Mouse (Mus musculus) heart, embryonic 12.5 days (tissue): Measurements from ENCODE around the gene Wfdc6b. TPM values are rescaled to one million over a fixed set of nuclear protein-coding genes. Genes with fewer than 3 reads are reported as not detected.

ENCODE experiments used
- ATAC-seq: fragments of 200-750 bp; cut with Nextera tagmentation; 2 replicates; pipeline ENCODE4 v1.8.0; 2017; ENCODE audit warnings: moderate TSS enrichment, moderate library complexity; ENCODE audit not compliant: insufficient number of reproducible peaks, low FRiP score
- H3K27ac ChIP-seq: fragments of 300-500 bp; sonication (generic); 2 replicates; pipeline ENCODE4 v1.5.1; 2016; ENCODE audit warnings: mild to moderate bottlenecking, moderate library complexity; ENCODE audit not compliant: poor library complexity, severe bottlenecking
- H3K27me3 ChIP-seq: fragments of 300-500 bp; sonication (generic); replicated peaks from 2 replicates; pipeline ENCODE4 v1.6.1; 2016; ENCODE audit warnings: mild to moderate bottlenecking, moderate library complexity
- H3K36me3 ChIP-seq: fragments of 300-500 bp; sonication (generic); 2 replicates; pipeline ENCODE4 v1.6.1; 2016; ENCODE audit warnings: mild to moderate bottlenecking, moderate library complexity
- H3K4me1 ChIP-seq: fragments of 300-500 bp; sonication (generic); replicated peaks from 2 replicates; pipeline ENCODE4 v1.6.1; 2016; ENCODE audit warnings: mild to moderate bottlenecking
- H3K4me2 ChIP-seq: fragments of 300-500 bp; sonication (generic); 2 replicates; pipeline ENCODE4 v1.6.1; 2016; ENCODE audit warnings: mild to moderate bottlenecking, moderate library complexity
- H3K4me3 ChIP-seq: fragments of 300-500 bp; sonication (generic); 2 replicates; pipeline ENCODE4 v1.5.1; 2016; ENCODE audit warnings: mild to moderate bottlenecking
- H3K9ac ChIP-seq: fragments of 300-500 bp; sonication (generic); 2 replicates; pipeline ENCODE4 v1.6.1; 2016; ENCODE audit warnings: mild to moderate bottlenecking, moderate library complexity
- H3K9me3 ChIP-seq: fragments of 300-500 bp; sonication (generic); replicated peaks from 2 replicates; pipeline ENCODE4 v1.6.1; 2016; ENCODE audit warnings: mild to moderate bottlenecking, moderate library complexity
- WGBS: fragments of 180-500 bp; shearing (Covaris S2); methylation state at CpG from one replicate; pipeline ENCODE4 v1.1.7; 2016; 5-methylcytosine and 5-hydroxymethylcytosine counted together
- polyA plus RNA-seq: library from polyadenylated mRNA; unstranded; fragments of >200 nt; fragmentation: Nextera tagmentation; extraction: Ambion mirVana; gene quantifications from 2 replicates; pipeline ENCODE4 v1.2.1, GENCODE M21; 2016

Wfdc6b gene
- polyA plus RNA-seq, 1 experiment from 2014 or later: not detected

DNA sequence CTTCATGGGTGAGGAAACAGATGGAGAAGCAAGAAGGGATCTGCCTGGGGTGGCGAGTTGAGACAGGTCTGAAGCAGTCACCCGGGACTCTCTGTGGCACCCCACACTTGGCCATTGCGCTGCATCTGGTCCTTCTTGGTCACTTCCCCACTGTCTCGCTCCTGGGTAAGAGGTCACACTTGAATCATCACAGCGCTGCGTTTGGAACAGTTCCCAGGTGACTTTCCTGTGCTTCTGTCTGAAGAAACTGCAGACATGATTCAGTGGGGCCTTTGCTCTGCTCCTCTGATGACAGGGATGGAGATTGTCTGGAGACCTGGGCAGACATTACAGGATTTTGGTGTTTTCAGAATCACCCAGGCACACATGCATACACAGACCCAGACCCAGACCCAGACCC lies 4.5 kb upstream of the Wfdc6b start:
- 67% methylated on average over 6 of the region's 6 CpGs for WGBS
- ATAC-seq: no peak
- no peak overlapping the region for H3K4me2 ChIP-seq
- H3K9me3 ChIP-seq: 0 out of 2 replicates have a peak, but pooled peaks cover under 1% of the 10 kb centered on the region
- H3K4me1 ChIP-seq: no peaks in the 10 kb centered on the region
- no peak overlapping the region for H3K4me3 ChIP-seq
- H3K27ac ChIP-seq: no peak overlapping the region
- H3K27me3 ChIP-seq: peaks cover 18% of the 10 kb centered on the region
- H3K36me3 ChIP-seq: no peaks in the 10 kb centered on the region
- no peak overlapping the region for H3K9ac ChIP-seq

DNA sequence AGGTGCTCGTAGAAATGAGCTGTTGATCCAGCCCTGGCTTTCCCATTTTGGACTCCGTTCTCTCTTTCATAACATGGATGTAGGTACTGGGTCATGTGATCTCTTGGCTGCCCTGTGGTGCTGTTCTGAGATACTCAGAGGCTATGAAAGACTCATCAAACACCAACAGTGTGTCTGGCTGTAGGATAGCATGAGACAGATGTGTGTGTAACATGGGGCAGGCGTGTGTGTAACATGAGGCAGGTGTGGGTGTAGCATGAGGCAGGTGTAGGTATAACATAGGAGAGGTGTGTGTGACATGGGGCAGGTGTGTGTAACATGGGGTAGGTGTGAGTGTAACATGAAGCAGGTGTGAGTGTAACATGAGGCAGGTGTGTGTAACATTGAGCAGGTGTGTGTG lies 2.1 kb downstream of the Wfdc6b start:
- no peak for ATAC-seq
- no peak overlapping the region for H3K27ac ChIP-seq
- H3K4me3 ChIP-seq: no peak overlapping the region
- H3K27me3 ChIP-seq: peaks cover 4% of the 10 kb centered on the region; the same call in 1 of the 2 replicates
- no peaks in the 10 kb centered on the region for H3K36me3 ChIP-seq
- H3K4me2 ChIP-seq: no peak overlapping the region
- 84% methylated on average over 3 of the region's 3 CpGs for WGBS
- no peak overlapping the region for H3K9ac ChIP-seq
- no peaks in the 10 kb centered on the region for H3K4me1 ChIP-seq
- no peaks in the 10 kb centered on the region for H3K9me3 ChIP-seq

DNA sequence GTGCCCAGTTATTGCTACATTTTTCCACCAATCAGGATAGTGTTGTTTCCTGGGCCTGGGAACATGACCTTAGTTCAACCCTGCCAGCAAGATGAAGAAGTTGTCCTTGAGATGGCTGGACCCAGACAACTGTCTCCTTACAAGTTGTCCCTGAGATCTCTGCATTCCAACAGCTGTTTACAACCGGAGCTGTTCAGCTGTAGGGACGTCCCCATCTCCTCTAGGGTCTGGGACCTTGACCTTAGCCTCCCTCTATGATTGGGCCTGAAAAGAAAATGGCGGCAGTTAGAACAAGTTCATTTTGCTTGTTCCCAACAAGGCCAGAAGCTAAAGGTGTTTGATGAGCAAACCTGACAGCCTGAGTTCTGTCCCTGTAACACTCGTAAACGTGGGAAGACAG lies 5.7 kb downstream of the Wfdc6b start:
- 79% methylated on average over 5 of the region's 5 CpGs for WGBS
- no peak for ATAC-seq
- Histone ChIP-seq H3K27ac (no peak overlapping the region), H3K4me2 (no peak overlapping the region), H3K4me1 (no peaks in the 10 kb centered on the region), H3K9me3 (no peaks in the 10 kb centered on the region), H3K36me3 (no peaks in the 10 kb centered on the region), H3K4me3 (no peak overlapping the region), H3K27me3 (no peaks in the 10 kb centered on the region), H3K9ac (no peak overlapping the region)

DNA sequence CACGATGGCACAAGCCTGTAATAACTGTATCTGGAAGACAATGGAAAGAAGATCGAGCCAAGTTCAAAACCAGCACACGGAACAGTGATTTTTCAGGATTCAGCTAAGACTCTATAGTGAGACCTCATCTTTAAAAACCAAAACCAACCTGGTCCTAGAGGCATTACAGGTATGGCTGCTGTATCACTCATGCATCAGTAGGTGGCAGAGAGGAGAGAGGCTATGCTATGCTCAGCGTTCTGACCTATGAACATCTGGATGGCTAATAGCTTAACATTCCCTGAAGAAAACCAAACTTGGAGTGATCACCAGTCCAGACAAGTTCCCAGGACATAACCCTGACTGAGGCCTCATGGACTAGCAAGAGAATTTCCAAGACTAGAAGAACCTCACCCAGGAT lies 8.5 kb downstream of the Wfdc6b start:
- Histone ChIP-seq H3K4me1 (no peaks in the 10 kb centered on the region), H3K4me2 (no peak overlapping the region), H3K9me3 (no peaks in the 10 kb centered on the region), H3K36me3 (no peaks in the 10 kb centered on the region), H3K27me3 (no peaks in the 10 kb centered on the region), H3K27ac (no peak overlapping the region), H3K9ac (no peak overlapping the region), H3K4me3 (no peak overlapping the region)
- WGBS: 73% methylated on average over 4 of the region's 4 CpGs
- no peak for ATAC-seq

DNA sequence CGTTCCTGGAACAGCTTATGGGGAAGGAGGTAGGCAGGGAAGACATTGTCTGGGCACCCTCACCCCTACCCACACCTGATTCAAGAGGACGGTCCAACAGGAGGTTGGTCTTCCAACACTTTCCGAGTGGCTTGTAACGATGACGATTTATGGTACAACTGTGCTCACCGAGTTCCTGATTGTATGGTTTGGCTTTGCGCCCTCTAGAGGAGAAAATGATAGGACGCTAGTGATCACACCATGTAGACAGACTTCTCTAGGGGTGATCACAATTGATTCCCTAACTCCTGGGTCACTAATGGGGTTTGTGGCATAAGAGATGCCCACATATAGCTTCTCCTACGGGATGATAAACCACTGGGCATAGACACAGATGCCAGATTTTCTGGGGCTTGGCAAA lies 21.9 kb downstream of the Wfdc6b start:
- 74% methylated on average over 9 of the region's 9 CpGs for WGBS
- Histone ChIP-seq H3K4me3 (no peak overlapping the region), H3K4me2 (no peak overlapping the region), H3K27me3 (no peaks in the 10 kb centered on the region), H3K27ac (no peak overlapping the region), H3K4me1 (no peaks in the 10 kb centered on the region), H3K9ac (no peak overlapping the region), H3K9me3 (peaks cover 6% of the 10 kb centered on the region), H3K36me3 (no peaks in the 10 kb centered on the region)
- ATAC-seq: no peak

DNA sequence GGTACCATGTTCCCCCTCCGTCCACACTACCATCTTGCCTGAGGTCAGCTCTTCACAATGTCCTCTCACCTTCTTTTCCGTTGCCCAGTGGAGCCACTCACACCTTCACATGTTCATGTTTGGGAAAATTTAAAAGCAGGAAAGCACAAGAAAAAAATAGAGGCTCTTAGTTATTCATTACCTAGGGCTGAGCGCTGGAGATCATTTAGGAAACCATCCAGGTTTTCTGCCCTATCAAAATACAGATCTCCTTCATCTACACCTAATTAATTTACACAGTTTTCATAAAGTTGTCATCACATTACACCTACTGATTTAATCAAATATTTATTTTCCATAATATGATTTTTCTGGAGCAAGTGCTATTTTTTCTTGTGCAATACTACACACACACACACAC lies 25.4 kb downstream of the Wfdc6b start, which contains the start of gene Wfdc16:
Wfdc16 (minus strand) TSS at position 101 of the 400 bp plus-strand sequence.
- H3K27me3 ChIP-seq: no peaks in the 10 kb centered on the region
- no peak within 1 kb of the TSS for H3K27ac ChIP-seq
- H3K4me3 ChIP-seq: no peak within 1 kb of the TSS
- no peaks in the 10 kb centered on the region for H3K4me1 ChIP-seq
- no peak within 1 kb of the TSS for H3K4me2 ChIP-seq
- 83% methylated on average over 3 of the region's 3 CpGs for WGBS
- peaks cover 6% of the 10 kb centered on the region for H3K9me3 ChIP-seq
- H3K36me3 ChIP-seq: no peaks in the 10 kb centered on the region
- no peak for ATAC-seq
- no peak within 1 kb of the TSS for H3K9ac ChIP-seq

DNA sequence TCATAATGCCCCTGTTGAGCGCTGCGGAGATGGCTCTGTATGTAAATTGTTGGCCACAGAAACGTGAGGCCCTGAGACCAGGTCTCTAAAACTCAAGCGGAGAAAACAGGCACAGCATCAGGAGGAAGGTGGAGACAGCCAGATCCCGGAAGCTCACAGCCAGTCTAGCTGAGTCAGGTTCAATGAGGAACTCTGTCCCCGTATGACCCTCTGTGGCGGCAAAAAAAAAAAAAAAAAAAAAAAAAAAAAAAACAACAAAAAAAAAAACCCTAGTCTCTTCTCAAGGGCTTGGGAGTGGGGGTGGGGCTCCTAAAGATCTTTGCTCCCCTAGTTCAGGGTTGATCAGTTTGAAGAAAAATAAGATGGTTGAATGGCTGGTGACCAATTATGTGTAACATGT lies 27.8 kb downstream of the Wfdc6b start:
- peaks cover 6% of the 10 kb centered on the region for H3K9me3 ChIP-seq
- no peak for ATAC-seq
- 55% methylated on average over 7 of the region's 7 CpGs for WGBS
- no peak overlapping the region for H3K27ac ChIP-seq
- H3K4me1 ChIP-seq: no peaks in the 10 kb centered on the region
- H3K4me3 ChIP-seq: no peak overlapping the region
- H3K36me3 ChIP-seq: no peaks in the 10 kb centered on the region
- H3K27me3 ChIP-seq: no peaks in the 10 kb centered on the region
- H3K9ac ChIP-seq: no peak overlapping the region
- H3K4me2 ChIP-seq: no peak overlapping the region

DNA sequence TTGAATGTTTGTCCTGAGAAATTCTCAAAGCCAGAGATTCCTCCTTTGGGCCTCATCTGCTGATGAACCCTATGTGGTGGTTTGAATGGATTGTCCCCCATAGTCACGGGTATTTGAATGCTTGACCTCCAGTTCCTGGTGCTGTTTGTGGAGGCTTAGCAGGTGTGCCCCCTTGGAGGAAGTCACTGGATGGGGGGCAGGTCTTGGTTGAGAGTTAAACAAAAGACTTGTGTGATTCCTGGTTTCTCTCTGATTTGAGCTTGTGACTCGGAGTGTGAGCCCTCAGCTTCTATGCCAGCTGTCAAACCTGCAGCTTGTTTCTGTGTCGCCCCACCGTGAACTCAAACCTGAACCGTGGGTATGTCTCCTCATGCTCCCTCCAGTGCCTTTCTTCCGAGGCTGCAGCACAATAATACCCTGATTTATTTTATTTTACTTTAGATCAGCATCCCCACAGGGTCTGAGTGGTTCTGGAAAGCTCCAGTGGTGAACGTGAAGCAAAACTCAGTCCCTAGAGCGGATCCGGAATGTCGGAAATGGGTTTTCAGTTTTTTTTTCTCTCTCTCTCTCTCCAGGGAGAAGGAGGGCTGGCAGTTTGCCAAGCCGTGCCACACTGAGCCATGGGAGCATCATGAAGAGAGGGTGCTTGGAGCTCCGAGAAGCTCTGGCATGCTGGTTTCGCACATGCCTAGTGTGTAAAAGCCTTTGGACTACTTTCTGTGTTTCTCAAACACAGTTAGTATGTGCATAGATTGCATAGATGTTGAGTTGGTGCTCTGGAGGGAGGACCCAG lies 28.8 kb downstream of the Wfdc6b start:
- Histone ChIP-seq H3K4me2 (no peak overlapping the region), H3K27ac (no peak overlapping the region), H3K27me3 (no peaks in the 10 kb centered on the region), H3K9me3 (peaks cover 6% of the 10 kb centered on the region), H3K4me1 (no peaks in the 10 kb centered on the region), H3K9ac (no peak overlapping the region), H3K4me3 (no peak overlapping the region), H3K36me3 (no peaks in the 10 kb centered on the region)
- 71% methylated on average over 13 of the region's 13 CpGs for WGBS
- no peak for ATAC-seq

DNA sequence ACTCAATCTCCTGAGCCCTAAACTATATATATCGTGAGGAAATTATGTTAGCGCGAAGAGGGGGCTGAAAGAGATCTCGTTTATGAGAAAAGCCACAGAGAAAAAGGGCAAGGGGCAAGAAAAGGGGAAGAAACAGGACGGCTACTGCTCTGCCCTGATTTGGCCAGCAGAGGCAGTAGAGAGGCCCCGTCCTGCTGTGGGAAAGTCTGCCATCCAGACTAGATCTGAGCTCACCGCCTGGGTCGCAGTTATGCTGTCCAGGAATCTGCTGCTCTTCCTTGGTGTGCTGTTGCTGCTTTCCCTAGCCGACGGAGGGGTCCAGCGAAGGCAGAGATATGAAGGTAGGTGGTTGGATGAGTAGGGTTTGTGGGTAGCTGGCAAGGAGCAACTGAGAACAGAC lies 42.5 kb downstream of the Wfdc6b start, which contains the start of gene Wfdc10:
Wfdc10 (plus strand) TSS at position 189 of the 400 bp plus-strand sequence.
- H3K9ac ChIP-seq: no peak within 1 kb of the TSS
- H3K27ac ChIP-seq: no peak within 1 kb of the TSS
- 14% methylated on average over 11 of the region's 11 CpGs for WGBS
- H3K4me3 ChIP-seq: no peak within 1 kb of the TSS
- no peaks in the 10 kb centered on the region for H3K27me3 ChIP-seq
- no peaks in the 10 kb centered on the region for H3K36me3 ChIP-seq
- no peak for ATAC-seq
- H3K4me2 ChIP-seq: no peak within 1 kb of the TSS
- no peaks in the 10 kb centered on the region for H3K4me1 ChIP-seq
- H3K9me3 ChIP-seq: no peaks in the 10 kb centered on the region

DNA sequence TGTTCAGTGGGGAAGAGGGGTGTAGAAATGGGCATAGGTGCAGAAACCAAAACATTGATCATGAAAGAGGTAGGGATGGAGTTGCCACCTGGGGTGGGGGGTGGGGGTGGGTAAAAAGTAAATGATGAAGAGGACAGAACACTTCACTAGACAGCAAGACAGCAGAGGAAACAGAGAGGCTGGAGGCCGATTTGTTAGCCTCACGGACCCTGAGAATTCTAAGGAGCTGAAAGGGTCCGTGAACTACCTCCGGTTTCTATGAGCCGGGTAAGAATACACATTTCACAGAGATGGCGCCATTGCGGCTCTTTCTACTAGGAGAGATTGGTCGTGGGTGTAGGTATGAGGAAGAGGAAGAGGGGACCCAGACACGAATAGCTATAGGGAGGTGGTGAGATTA lies 43.2 kb downstream of the Wfdc6b start, which contains the start of gene Wfdc9:
Wfdc9 (minus strand) TSS at position 101 of the 400 bp plus-strand sequence.
- no peaks in the 10 kb centered on the region for H3K27me3 ChIP-seq
- H3K9me3 ChIP-seq: no peaks in the 10 kb centered on the region
- no peaks in the 10 kb centered on the region for H3K36me3 ChIP-seq
- H3K9ac ChIP-seq: no peak within 1 kb of the TSS
- H3K4me1 ChIP-seq: no peaks in the 10 kb centered on the region
- H3K27ac ChIP-seq: no peak within 1 kb of the TSS
- 82% methylated on average over 9 of the region's 9 CpGs for WGBS
- no peak within 1 kb of the TSS for H3K4me2 ChIP-seq
- no peak within 1 kb of the TSS for H3K4me3 ChIP-seq
- ATAC-seq: no peak

DNA sequence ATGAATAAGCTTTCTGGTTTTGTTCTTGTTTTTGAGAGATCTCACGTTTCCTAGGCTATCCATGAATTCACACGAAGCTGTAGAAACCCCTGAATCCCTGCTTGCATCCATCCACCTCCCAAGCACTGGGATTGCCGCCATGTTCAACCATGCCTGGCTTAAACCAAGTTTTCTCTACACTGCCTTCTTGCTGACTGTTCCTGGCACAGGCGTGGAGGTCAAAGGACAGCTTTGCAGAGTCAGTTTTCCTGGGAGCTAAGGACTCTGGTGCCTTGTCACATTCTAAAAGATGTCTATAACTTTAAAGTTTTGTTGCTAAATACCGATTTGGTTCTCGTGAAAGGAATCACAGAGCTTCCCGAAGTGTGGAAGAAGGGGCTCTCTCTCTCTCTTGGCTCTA lies 51.5 kb downstream of the Wfdc6b start:
- Histone ChIP-seq H3K4me3 (no peak overlapping the region), H3K27me3 (no peaks in the 10 kb centered on the region), H3K9ac (no peak overlapping the region), H3K4me1 (no peaks in the 10 kb centered on the region), H3K27ac (no peak overlapping the region), H3K4me2 (no peak overlapping the region), H3K9me3 (peaks cover 7% of the 10 kb centered on the region; the same call in 1 of the 2 replicates), H3K36me3 (no peaks in the 10 kb centered on the region)
- no peak for ATAC-seq
- WGBS: 80% methylated on average over 7 of the region's 7 CpGs
